ENCODE assay signal across 8 mouse cellular contexts in genomic region chr11:20262628-20263380, GRCm38 (mm10). TPM values are rescaled to one million over a fixed set of nuclear protein-coding genes. Genes with fewer than 3 reads are reported as not detected.
DNase-seq lines count a peak whose midpoint lies in the region; ATAC-seq and TF ChIP-seq lines count a peak whose summit lies in the region.

No protein-coding gene starts in this region.

- no peak overlapping the region for H3K9ac ChIP-seq in intestine, postnatal 0 days (ENCODE audit: low read depth, low read length)
- H3K9ac ChIP-seq in intestine, embryonic 15.5 days = no peak overlapping the region

- no peaks in the 10 kb centered on the region for H3K36me3 ChIP-seq in intestine, postnatal 0 days (ENCODE audit: control insufficient read depth, insufficient read depth)
- H3K36me3 ChIP-seq in intestine, embryonic 15.5 days = no peaks in the 10 kb centered on the region

- H3K9me3 ChIP-seq in intestine, postnatal 0 days (ENCODE audit: control insufficient read depth) = no peaks in the 10 kb centered on the region
- H3K9me3 ChIP-seq in intestine, embryonic 15.5 days = no peaks in the 10 kb centered on the region

- TF ChIP-seq CTCF in intestine, postnatal 0 days (IDR thresholded peaks at IDR 0.05; ENCODE audit: low read depth) = peak; percentile 64

- H3K4me1 ChIP-seq in intestine, postnatal 0 days (replicated peaks; ENCODE audit: control insufficient read depth, insufficient read depth, low read length) = no peaks in the 10 kb centered on the region
- H3K4me1 ChIP-seq in intestine, embryonic 15.5 days (replicated peaks) = no peaks in the 10 kb centered on the region

- ATAC-seq in intestine, postnatal 0 days = no peak
- ATAC-seq in intestine, embryonic 15.5 days = no peak

- WGBS in intestine, postnatal 0 days = 58% methylated on average over 8 of the region's 8 CpGs
- 52% methylated on average over 8 of the region's 8 CpGs for WGBS in intestine, embryonic 15.5 days

- H3K27ac ChIP-seq in intestine, postnatal 0 days (ENCODE audit: low read depth, low read length) = no peak overlapping the region
- no peak overlapping the region for H3K27ac ChIP-seq in intestine, embryonic 15.5 days

- no peak overlapping the region for H3K4me2 ChIP-seq in intestine, postnatal 0 days (replicated peaks; ENCODE audit: low read depth)
- H3K4me2 ChIP-seq in intestine, embryonic 15.5 days (replicated peaks) = no peak overlapping the region

- DNase-seq in CD4-positive helper T cell, adult 2 months (ENCODE audit: low read depth, low spot score) = peak; percentile 45
- DNase-seq in NIH3T3 (ENCODE audit: low read depth) = peak; percentile 77
- peak; percentile 69 for DNase-seq in induced T-regulatory cell, adult 2 months (ENCODE audit: low read depth)
- DNase-seq in frontal cortex, postnatal 25 days (ENCODE audit: low spot score in 2 of 2) = no peak
- DNase-seq in testis, postnatal 14 days (ENCODE audit: low spot score) = no peak
- DNase-seq in left cerebral cortex, adult 11 months (ENCODE audit: low spot score) = no peak

- H3K4me3 ChIP-seq in intestine, postnatal 0 days (ENCODE audit: low read depth, low read length) = no peak overlapping the region
- no peak overlapping the region for H3K4me3 ChIP-seq in intestine, embryonic 15.5 days (replicated peaks)

- no peaks in the 10 kb centered on the region for H3K27me3 ChIP-seq in intestine, postnatal 0 days (replicated peaks; ENCODE audit: control insufficient read depth, insufficient read depth, low read length)
- H3K27me3 ChIP-seq in intestine, embryonic 15.5 days (replicated peaks) = no peaks in the 10 kb centered on the region

RNA-seq across cellular contexts. Expression of gene Cep68, which starts 13.6 kb away (rescaled TPM):
- 6.3 and 6.5 TPM in 2 replicates for polyA plus RNA-seq in intestine, postnatal 0 days (2015; fragmentation: Nextera tagmentation; extraction: Ambion mirVana)
- polyA plus RNA-seq in intestine, embryonic 15.5 days (2015; fragmentation: Nextera tagmentation; extraction: Ambion mirVana) = 22.4 and 24.5 TPM in 2 replicates

Comparison
In these comparisons a context has a peak if more than half of its experiments do, and no peak if none do; other contexts are left out.
1. DNase-seq: peak in CD4-positive helper T cell, adult 2 months (single experiment), NIH3T3 (single experiment) and induced T-regulatory cell, adult 2 months (single experiment); none in frontal cortex, postnatal 25 days (0 of 2), testis, postnatal 14 days (single experiment) and left cerebral cortex, adult 11 months (single experiment).